Mouse (Mus musculus) adrenal gland, postnatal 0 days (tissue): ENCODE results near the gene Olfr1184. TPM values are rescaled to one million over a fixed set of nuclear protein-coding genes. Genes with fewer than 3 reads are reported as not detected.

Experiments used
- polyA plus RNA-seq: library from polyadenylated mRNA; unstranded; fragments of >200 nt; fragmentation: Nextera tagmentation; extraction: Ambion mirVana; gene quantifications from 2 replicates; pipeline ENCODE4 v1.2.1, GENCODE M21; 2015

Gene Olfr1184
- polyA plus RNA-seq, result not detected in 2 replicates

GRCm38 (mm10) chr2:88483298-88483697 is at the start of gene Olfr1184:
Olfr1184 (plus strand) TSS chr2:88483598.

DNA sequence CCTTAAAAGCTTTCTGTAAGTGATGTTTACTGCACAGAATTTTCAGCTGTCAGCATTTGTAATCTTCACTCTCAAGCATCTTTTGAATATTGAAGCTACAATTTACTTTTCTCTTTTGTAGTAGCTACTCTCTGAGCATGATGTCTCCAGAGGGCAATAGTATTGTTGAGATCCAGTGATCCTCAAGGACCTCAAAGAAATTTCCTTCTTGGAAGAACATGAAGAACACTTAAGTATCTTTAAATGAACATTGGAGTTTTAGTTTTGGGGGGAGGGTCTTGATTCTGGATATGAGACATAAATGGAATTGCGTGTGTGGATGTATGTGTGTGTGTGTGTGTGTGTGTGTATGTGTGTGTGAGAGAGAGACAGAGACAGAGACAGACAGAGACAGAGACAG is 34.4 kb upstream of the Olfr1184 start, which contains the start of gene Gm13757:
Gm13757 (minus strand) TSS at position 101 of the 400 bp plus-strand sequence.

DNA sequence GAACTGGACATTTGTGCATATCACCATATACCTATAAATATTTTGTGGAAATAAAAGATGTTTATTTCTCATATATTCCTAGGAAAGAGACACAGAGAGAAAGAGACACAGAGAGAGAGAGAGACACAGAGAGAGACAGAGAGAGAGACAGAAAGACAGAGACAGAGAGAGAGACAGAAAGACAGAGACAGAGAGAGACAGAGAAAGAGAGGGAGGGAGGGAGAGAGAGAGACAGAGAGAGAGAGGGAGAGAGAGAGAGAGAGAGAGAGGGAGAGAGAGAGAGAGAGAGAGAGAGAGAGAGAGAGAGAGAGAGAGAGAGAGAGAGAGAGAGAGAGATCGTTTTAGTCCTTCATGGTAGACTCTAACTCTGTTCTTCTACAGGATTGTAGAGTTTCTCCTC is 28.8 kb upstream of the Olfr1184 start, which contains the start of gene Olfr1183:
Olfr1183 (plus strand) TSS at position 301 of the 400 bp plus-strand sequence.

DNA sequence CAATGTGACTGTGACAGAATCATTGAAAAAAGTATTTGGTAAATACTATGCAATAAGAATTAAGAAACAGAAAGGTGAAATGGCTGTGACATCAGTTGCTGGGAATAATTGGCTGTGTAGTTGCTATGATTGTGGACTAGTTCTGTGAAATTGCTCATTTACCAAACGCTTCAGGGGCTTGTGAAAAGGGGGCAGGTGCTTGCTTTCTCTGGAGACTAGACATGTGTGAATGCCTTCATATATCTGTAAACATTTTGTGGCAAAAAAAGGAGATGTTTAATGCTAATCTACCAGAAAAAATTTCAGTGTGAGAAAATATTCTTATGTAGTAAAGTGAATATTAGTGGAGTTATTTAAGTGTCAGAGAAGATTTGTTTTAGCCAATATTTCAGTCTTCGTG is 9.6 kb downstream of the Olfr1184 start, which contains the start of gene Olfr1185-ps1:
Olfr1185-ps1 (plus strand) TSS at position 301 of the 400 bp plus-strand sequence.

DNA sequence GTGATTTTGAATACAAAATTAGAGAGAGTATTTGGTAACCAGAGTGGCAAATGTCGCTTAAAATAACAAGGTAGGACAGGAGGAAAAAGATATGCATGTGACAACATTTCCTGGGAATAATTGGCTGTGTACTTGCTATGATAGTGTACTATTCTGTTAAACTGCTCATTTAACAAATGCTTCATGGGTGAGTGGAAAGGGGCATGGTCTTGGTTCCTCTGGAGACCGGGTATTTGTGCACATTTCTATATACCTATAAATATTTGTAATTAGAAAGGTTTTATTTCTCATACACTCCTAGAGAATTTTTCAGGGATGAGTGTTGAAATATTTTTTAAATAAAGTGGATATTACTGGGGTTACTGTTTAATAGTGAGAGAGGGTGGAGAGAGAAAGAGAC is 34.9 kb downstream of the Olfr1184 start, which contains the start of gene Olfr1186:
Olfr1186 (plus strand) TSS at position 301 of the 400 bp plus-strand sequence.

Other genes with a start within 250 kb of the Olfr1184 start
- gene Olfr1173, start 203.7 kb upstream of the Olfr1184 start, polyA plus RNA-seq, result not detected in 2 replicates
- not detected in 2 replicates for gene Olfr1174-ps, start 168.5 kb upstream of the Olfr1184 start, polyA plus RNA-seq
- not detected in 2 replicates for gene Olfr1175-ps, start 156.4 kb upstream of the Olfr1184 start, polyA plus RNA-seq
- gene Olfr1176, start 146.9 kb upstream of the Olfr1184 start, polyA plus RNA-seq, result not detected in 2 replicates
- gene Olfr1177-ps, start 137.1 kb upstream of the Olfr1184 start, polyA plus RNA-seq, result not detected in 2 replicates
- not detected in 2 replicates for gene Olfr1178, start 96.5 kb upstream of the Olfr1184 start, polyA plus RNA-seq
- not detected in 2 replicates for gene Olfr1179, start 77.1 kb upstream of the Olfr1184 start, polyA plus RNA-seq
- not detected in 2 replicates for gene Olfr1180, start 64.4 kb upstream of the Olfr1184 start, polyA plus RNA-seq
- not detected in 2 replicates for gene Olfr1181, start 57.4 kb upstream of the Olfr1184 start, polyA plus RNA-seq
- not detected in 2 replicates for gene Gm13757, start 34.5 kb upstream of the Olfr1184 start, polyA plus RNA-seq
- gene Olfr1183, start 28.7 kb upstream of the Olfr1184 start, polyA plus RNA-seq, result not detected in 2 replicates
- not detected in 2 replicates for gene Olfr1185-ps1, start 9.7 kb downstream of the Olfr1184 start, polyA plus RNA-seq
- not detected in 2 replicates for gene Olfr1186, start 35.0 kb downstream of the Olfr1184 start, polyA plus RNA-seq
- gene Olfr1188, start 73.3 kb downstream of the Olfr1184 start, polyA plus RNA-seq, result not detected in 2 replicates
- gene Olfr1189, start 102.9 kb downstream of the Olfr1184 start, polyA plus RNA-seq, result not detected in 2 replicates
- not detected in 2 replicates for gene Olfr1191-ps1, start 156.9 kb downstream of the Olfr1184 start, polyA plus RNA-seq
- not detected in 2 replicates for gene Olfr1192-ps1, start 164.9 kb downstream of the Olfr1184 start, polyA plus RNA-seq
- gene Olfr1193, start 192.0 kb downstream of the Olfr1184 start, polyA plus RNA-seq, result not detected in 2 replicates
- gene Olfr1195, start 205.6 kb downstream of the Olfr1184 start, polyA plus RNA-seq, result not detected in 2 replicates
- not detected in 2 replicates for gene Olfr1196, start 221.0 kb downstream of the Olfr1184 start, polyA plus RNA-seq
- gene Olfr1197, start 248.8 kb downstream of the Olfr1184 start, polyA plus RNA-seq, result not detected in 2 replicates